Mouse (Mus musculus): ENCODE data around the gene Ldlrad3. TPM values are rescaled to one million over a fixed set of nuclear protein-coding genes. Genes with fewer than 3 reads are reported as not detected.

The Ldlrad3 gene
- polyA plus RNA-seq, 1 experiment from 2014 or later = 4.6 TPM

- no peaks in the 10 kb centered on the region for H3K36me3 ChIP-seq (replicated peaks; ENCODE audit: insufficient read depth, low read length)
- no peak overlapping the region for H3K4me3 ChIP-seq (ENCODE audit: low read depth, low read length)
- H3K27me3 ChIP-seq (ENCODE audit: insufficient read depth, low read length) = no peaks in the 10 kb centered on the region
- no peak overlapping the region for H3K27ac ChIP-seq (ENCODE audit: low read depth)
- no peak for ATAC-seq
- DNase-seq = no peak
- H3K9me3 ChIP-seq (ENCODE audit: low read length) = no peaks in the 10 kb centered on the region
- no peak overlapping the region for H3K4me2 ChIP-seq (ENCODE audit: low read depth, low read length)
- TF ChIP-seq EP300 (IDR thresholded peaks at IDR 0.05; ENCODE audit: low read depth) (no peak), CTCF (IDR thresholded peaks at IDR 0.05; ENCODE audit: low read depth) (no peak)
- peaks cover 21% of the 10 kb centered on the region for H3K4me1 ChIP-seq (ENCODE audit: insufficient read depth)
- WGBS (ENCODE audit: insufficient replicate concordance) = 47% methylated on average over 8 of the region's 8 CpGs
- no peak overlapping the region for H3K9ac ChIP-seq (replicated peaks)
Measured at GRCm38 (mm10) chr2:102005377-102006007, 180.7 kb downstream of the Ldlrad3 start.

- Histone ChIP-seq H3K4me2 (ENCODE audit: low read depth, low read length) (no peak overlapping the region), H3K27me3 (ENCODE audit: insufficient read depth, low read length) (no peaks in the 10 kb centered on the region), H3K9ac (replicated peaks) (no peak overlapping the region), H3K9me3 (ENCODE audit: low read length) (no peaks in the 10 kb centered on the region), H3K27ac (ENCODE audit: low read depth) (no peak overlapping the region), H3K4me1 (ENCODE audit: insufficient read depth) (peaks cover 14% of the 10 kb centered on the region), H3K4me3 (ENCODE audit: low read depth, low read length) (no peak overlapping the region), H3K36me3 (replicated peaks; ENCODE audit: insufficient read depth, low read length) (no peaks in the 10 kb centered on the region)
- ATAC-seq (no peak), DNase-seq (no peak)
- TF ChIP-seq EP300 (IDR thresholded peaks at IDR 0.05; ENCODE audit: low read depth) (no peak), CTCF (IDR thresholded peaks at IDR 0.05; ENCODE audit: low read depth) (no peak)
- WGBS (ENCODE audit: insufficient replicate concordance) = 79% methylated on average over 7 of the region's 7 CpGs
Measured at GRCm38 (mm10) chr2:102003776-102004264, 182.4 kb downstream of the Ldlrad3 start.

- no peak for ATAC-seq
Measured at GRCm38 (mm10) chr2:102002974-102003775, 183.0 kb downstream of the Ldlrad3 start.

GRCm38 (mm10) chr2:102002408-102002973 lies 183.7 kb downstream of the Ldlrad3 start:
- no peak overlapping the region for H3K27ac ChIP-seq (ENCODE audit: low read depth)

More at GRCm38 (mm10) chr2:102002974-102003775, 183.0 kb downstream of the Ldlrad3 start:
- Histone ChIP-seq H3K27ac (ENCODE audit: low read depth) (no peak overlapping the region), H3K4me3 (ENCODE audit: low read depth, low read length) (no peak overlapping the region), H3K4me1 (ENCODE audit: insufficient read depth) (peaks cover 14% of the 10 kb centered on the region), H3K9me3 (ENCODE audit: low read length) (no peaks in the 10 kb centered on the region), H3K9ac (replicated peaks) (no peak overlapping the region), H3K27me3 (ENCODE audit: insufficient read depth, low read length) (no peaks in the 10 kb centered on the region), H3K4me2 (ENCODE audit: low read depth, low read length) (0 out of 2 replicates have a peak overlapping the region, but pooled peaks have one; percentile 4), H3K36me3 (replicated peaks; ENCODE audit: insufficient read depth, low read length) (no peaks in the 10 kb centered on the region)
- 62% methylated on average over 8 of the region's 8 CpGs for WGBS (ENCODE audit: insufficient replicate concordance)
- TF ChIP-seq CTCF (IDR thresholded peaks at IDR 0.05; ENCODE audit: low read depth) (no peak), EP300 (IDR thresholded peaks at IDR 0.05; ENCODE audit: low read depth) (no peak)
- DNase-seq = no peak

GRCm38 (mm10) chr2:102001661-102002060 lies 184.5 kb downstream of the Ldlrad3 start:
- Histone ChIP-seq H3K27ac (ENCODE audit: low read depth) (no peak overlapping the region), H3K27me3 (ENCODE audit: insufficient read depth, low read length) (no peaks in the 10 kb centered on the region), H3K36me3 (replicated peaks; ENCODE audit: insufficient read depth, low read length) (no peaks in the 10 kb centered on the region), H3K9ac (replicated peaks) (no peak overlapping the region), H3K9me3 (ENCODE audit: low read length) (no peaks in the 10 kb centered on the region), H3K4me3 (ENCODE audit: low read depth, low read length) (no peak overlapping the region), H3K4me1 (ENCODE audit: insufficient read depth) (peaks cover 14% of the 10 kb centered on the region), H3K4me2 (ENCODE audit: low read depth, low read length) (no peak overlapping the region)
- 3% methylated on average over 1 of the region's 1 CpGs for WGBS (ENCODE audit: insufficient replicate concordance)
- no peak for TF ChIP-seq CTCF (IDR thresholded peaks at IDR 0.05; ENCODE audit: low read depth)
- no peak for TF ChIP-seq EP300 (IDR thresholded peaks at IDR 0.05; ENCODE audit: low read depth)
- ATAC-seq (no peak), DNase-seq (no peak)

More at GRCm38 (mm10) chr2:102002408-102002973, 183.7 kb downstream of the Ldlrad3 start:
- Histone ChIP-seq H3K4me1 (ENCODE audit: insufficient read depth) (peaks cover 14% of the 10 kb centered on the region), H3K9ac (replicated peaks) (no peak overlapping the region), H3K27me3 (ENCODE audit: insufficient read depth, low read length) (no peaks in the 10 kb centered on the region), H3K9me3 (ENCODE audit: low read length) (no peaks in the 10 kb centered on the region), H3K36me3 (replicated peaks; ENCODE audit: insufficient read depth, low read length) (no peaks in the 10 kb centered on the region), H3K4me3 (ENCODE audit: low read depth, low read length) (no peak overlapping the region), H3K4me2 (ENCODE audit: low read depth, low read length) (0 out of 2 replicates have a peak overlapping the region, but pooled peaks have one; percentile 4)
- TF ChIP-seq CTCF (IDR thresholded peaks at IDR 0.05; ENCODE audit: low read depth) = no peak
- TF ChIP-seq EP300 (IDR thresholded peaks at IDR 0.05; ENCODE audit: low read depth) = no peak
- no peak for DNase-seq
- WGBS (ENCODE audit: insufficient replicate concordance) = 49% methylated on average over 12 of the region's 12 CpGs
- no peak for ATAC-seq

Data from liver, postnatal 0 days (tissue).